Mouse (Mus musculus) olfactory bulb, adult 2 months (tissue): ENCODE results near the gene Zfp536.

ENCODE experiments used
- CTCF ChIP-seq: fragments of 200-500 bp; IDR thresholded peaks from 2 replicates; pipeline ENCODE4 v1.5.1; 2012; ENCODE audit warnings: low read depth, mild to moderate bottlenecking, low read length, moderate library complexity; ENCODE audit not compliant: insufficient read depth
- POLR2A ChIP-seq: fragments of 200-500 bp; IDR thresholded peaks from 2 replicates; pipeline ENCODE4 v1.6.1; 2012; ENCODE audit warnings: mild to moderate bottlenecking, low read depth, low read length, moderate library complexity; ENCODE audit not compliant: insufficient read depth

DNA sequence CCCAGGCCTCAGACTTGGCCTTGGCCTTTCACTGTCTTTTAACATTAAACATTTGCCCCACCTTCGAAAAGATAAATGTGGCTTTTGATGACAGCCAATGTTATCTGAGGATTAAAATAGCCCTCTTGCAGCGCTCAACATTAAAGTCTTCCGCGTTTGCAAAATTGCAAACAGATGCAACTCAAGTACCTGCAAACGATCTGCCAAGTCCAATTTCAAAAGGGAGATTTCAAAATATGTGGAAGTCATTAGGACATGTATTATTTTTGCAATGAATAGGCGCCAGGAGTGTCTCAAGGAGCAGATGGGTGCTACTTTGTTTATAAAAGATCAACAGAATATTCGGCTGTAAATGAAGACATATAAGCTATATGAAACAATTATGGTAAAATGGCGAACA lies 30.1 kb downstream of the Zfp536 start:
- TF ChIP-seq CTCF, result no peak
- no peak for TF ChIP-seq POLR2A
